Mouse (Mus musculus) skeletal muscle tissue, adult 2 months (tissue): ENCODE results near the gene Gm45711.
"Not testable (repeated sequence)": the region's sequence is repeated elsewhere in the genome, so short reads cannot be mapped to it uniquely, and the experiment has no call there.

Experiments used
- DNase-seq: peaks from one replicate; pipeline ENCODE4 v3.0.0-alpha.2; 2012; ENCODE audit warnings: low read depth, low spot score

Gm45711 gene

GRCm38 (mm10) chr8:104309441-104310155 is at the start of gene Gm45711, which contains the start of gene Cmtm1:
Gene Gm45711, minus strand, starts transcription at chr8:104310081.
Gene Cmtm1, minus strand, starts transcription at chr8:104310145.
- DNase-seq, result peak; percentile 70

GRCm38 (mm10) chr8:104358637-104359036 is 48.8 kb upstream of the Gm45711 start:
- no peak for DNase-seq

- DNase-seq, result no peak
Measured at GRCm38 (mm10) chr8:104354504-104354903, 44.6 kb upstream of the Gm45711 start.

GRCm38 (mm10) chr8:104353186-104353585 is 43.3 kb upstream of the Gm45711 start:
- no peak for DNase-seq

GRCm38 (mm10) chr8:104350047-104350446 is 40.2 kb upstream of the Gm45711 start:
- DNase-seq, result no peak

- no peak for DNase-seq
Measured at GRCm38 (mm10) chr8:104348971-104349370, 39.1 kb upstream of the Gm45711 start.

- DNase-seq, result no peak
Measured at GRCm38 (mm10) chr8:104346706-104347105, 36.8 kb upstream of the Gm45711 start.

- DNase-seq, result no peak
Measured at GRCm38 (mm10) chr8:104344622-104345021, 34.7 kb upstream of the Gm45711 start.

- peak; percentile 83 for DNase-seq
Measured at GRCm38 (mm10) chr8:104343957-104344356, 34.1 kb upstream of the Gm45711 start.

- no peak for DNase-seq
Measured at GRCm38 (mm10) chr8:104342426-104342825, 32.5 kb upstream of the Gm45711 start.

- DNase-seq, result no peak
Measured at GRCm38 (mm10) chr8:104341678-104342077, 31.8 kb upstream of the Gm45711 start.

- DNase-seq, result peak; percentile 84
Measured at GRCm38 (mm10) chr8:104341106-104341561, 31.3 kb upstream of the Gm45711 start.

- DNase-seq, result peak; percentile 76
Measured at GRCm38 (mm10) chr8:104340233-104341105, 30.6 kb upstream of the Gm45711 start.

GRCm38 (mm10) chr8:104339983-104340232 is 30.0 kb upstream of the Gm45711 start:
- DNase-seq, result no peak

- peak; percentile 34 for DNase-seq
Measured at GRCm38 (mm10) chr8:104339229-104339982, 29.5 kb upstream of the Gm45711 start, which contains the start of gene Cmtm3. Gene Cmtm3, plus strand, starts transcription at chr8:104339410.

GRCm38 (mm10) chr8:104337890-104338289 is 28.0 kb upstream of the Gm45711 start:
- DNase-seq, result no peak

- DNase-seq, result no peak
Measured at GRCm38 (mm10) chr8:104336806-104337205, 26.9 kb upstream of the Gm45711 start.

- DNase-seq, result no peak
Measured at GRCm38 (mm10) chr8:104334196-104334595, 24.3 kb upstream of the Gm45711 start.

GRCm38 (mm10) chr8:104333786-104334185 is 23.9 kb upstream of the Gm45711 start:
- DNase-seq, result no peak

GRCm38 (mm10) chr8:104332665-104333631 is 23.1 kb upstream of the Gm45711 start:
- DNase-seq, result no peak

- DNase-seq, result not testable (repeated sequence)
Measured at GRCm38 (mm10) chr8:104321930-104322329, 12.0 kb upstream of the Gm45711 start, which contains the start of gene Cmtm2b. Gene Cmtm2b, plus strand, starts transcription at chr8:104322230.
